Mouse (Mus musculus) megakaryocyte, embryonic 14.5 days (primary cell): ENCODE results near the gene Cd40.

Experiments used
- FLI1 ChIP-seq: IDR thresholded peaks from 2 replicates; pipeline ENCODE4 v1.6.1; 2012; ENCODE audit warnings: low read length, inconsistent platforms, mixed read lengths
- GATA1 ChIP-seq: IDR thresholded peaks from 3 replicates; pipeline ENCODE4 v1.6.1; 2012; ENCODE audit warnings: mixed read lengths, low read length, inconsistent platforms, borderline replicate concordance

DNA sequence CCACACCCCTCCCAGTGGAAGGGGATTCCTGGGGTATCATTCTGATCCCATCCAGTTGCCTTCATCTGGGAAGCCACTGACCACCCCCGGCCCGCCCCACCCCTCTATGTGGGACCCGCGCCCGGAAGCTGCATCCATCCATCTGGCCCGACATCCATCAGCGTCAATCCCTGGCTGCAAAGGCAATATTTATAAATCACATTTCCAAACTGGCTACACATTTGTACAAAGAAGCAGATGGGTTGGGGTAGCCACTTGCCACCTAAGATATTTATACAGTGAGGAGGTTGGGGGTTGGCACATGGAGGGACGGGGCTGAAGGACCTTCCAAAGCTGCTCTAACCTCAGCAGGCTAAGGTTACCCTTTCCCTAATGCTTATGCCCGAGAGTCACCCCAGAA lies 65.3 kb downstream of the Cd40 start:
- TF ChIP-seq GATA1 (no peak), FLI1 (no peak)
